Mouse (Mus musculus): Measurements from ENCODE around the gene Prf1.

DNA sequence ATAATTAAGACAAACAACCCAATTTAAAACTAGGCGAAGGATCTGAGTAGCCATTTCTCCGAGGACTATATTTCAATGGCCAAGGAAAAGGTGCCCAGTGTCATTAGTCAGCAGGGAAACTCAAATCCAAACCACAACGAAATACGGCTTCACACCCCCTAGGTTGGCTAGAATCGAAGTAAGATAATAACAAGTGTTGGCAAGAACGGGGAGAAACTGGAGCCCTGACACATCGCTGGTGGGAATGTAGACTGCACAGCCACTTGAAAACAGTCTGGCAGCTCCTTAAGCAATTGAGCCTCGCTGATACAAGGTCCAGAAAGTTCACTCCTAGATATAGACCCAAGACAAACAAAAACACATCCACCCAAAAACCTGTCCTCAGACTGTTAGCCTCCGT, 41.0 kb upstream of the Prf1 start:
- TF ChIP-seq EP300 (optimal IDR thresholded peaks at IDR 0.05): no peak
- TF ChIP-seq CTCF (IDR thresholded peaks at IDR 0.05; ENCODE audit: low read depth): no peak

Data from stomach, postnatal 0 days (tissue).